Mouse (Mus musculus): Measurements from ENCODE around the gene Ccr7. TPM values are rescaled to one million over a fixed set of nuclear protein-coding genes. Genes with fewer than 3 reads are reported as not detected.

Gene Ccr7
- 15.5 and 19.7 TPM in 2 replicates for polyA plus RNA-seq (2012; rRNA removed)

GRCm38 (mm10) chr11:99154987-99155641 is at the start of gene Ccr7:
TSS of gene Ccr7 (minus strand) at chr11:99155077.
- WGBS = 39% methylated on average over 12 of the region's 12 CpGs
- H3K4me1 ChIP-seq (ENCODE audit: control insufficient read depth, insufficient read depth, low read length) = no peaks in the 10 kb centered on the region
- peak within 1 kb of the TSS; percentile 31 for H3K4me3 ChIP-seq (replicated peaks; ENCODE audit: extremely low read depth, low read depth, low read length)
- TF ChIP-seq CTCF (IDR thresholded peaks at IDR 0.05; ENCODE audit: insufficient read depth, low read length) (no peak), POLR2A (IDR thresholded peaks at IDR 0.05; ENCODE audit: borderline replicate concordance, extremely low read depth, low read depth, low read length) (no peak)
- DNase-seq = no peak

GRCm38 (mm10) chr11:99189154-99189582 is 34.3 kb upstream of the Ccr7 start:
- 19% methylated on average over 14 of the region's 14 CpGs for WGBS
- no peak overlapping the region for H3K4me3 ChIP-seq (replicated peaks; ENCODE audit: extremely low read depth, low read depth, low read length)
- TF ChIP-seq POLR2A (IDR thresholded peaks at IDR 0.05; ENCODE audit: borderline replicate concordance, extremely low read depth, low read depth, low read length) (no peak), CTCF (IDR thresholded peaks at IDR 0.05; ENCODE audit: insufficient read depth, low read length) (peak; percentile 67)
- H3K4me1 ChIP-seq (ENCODE audit: control insufficient read depth, insufficient read depth, low read length) = no peaks in the 10 kb centered on the region
- DNase-seq = peak; percentile 44

- WGBS = 72% methylated on average over 4 of the region's 4 CpGs
These were observed 32.5 kb upstream of the Ccr7 start for GRCm38 (mm10) chr11:99187348-99187747.

GRCm38 (mm10) chr11:99186836-99187235 is 32.0 kb upstream of the Ccr7 start:
- TF ChIP-seq POLR2A (IDR thresholded peaks at IDR 0.05; ENCODE audit: borderline replicate concordance, extremely low read depth, low read depth, low read length) = no peak
- TF ChIP-seq CTCF (IDR thresholded peaks at IDR 0.05; ENCODE audit: insufficient read depth, low read length) = no peak
- 67% methylated on average over 2 of the region's 2 CpGs for WGBS
- DNase-seq = no peak
- H3K4me1 ChIP-seq (ENCODE audit: control insufficient read depth, insufficient read depth, low read length) = no peaks in the 10 kb centered on the region
- no peak overlapping the region for H3K4me3 ChIP-seq (replicated peaks; ENCODE audit: extremely low read depth, low read depth, low read length)

More at GRCm38 (mm10) chr11:99187348-99187747, 32.5 kb upstream of the Ccr7 start:
- H3K4me1 ChIP-seq (ENCODE audit: control insufficient read depth, insufficient read depth, low read length) = no peaks in the 10 kb centered on the region
- DNase-seq = no peak
- no peak overlapping the region for H3K4me3 ChIP-seq (replicated peaks; ENCODE audit: extremely low read depth, low read depth, low read length)
- TF ChIP-seq CTCF (IDR thresholded peaks at IDR 0.05; ENCODE audit: insufficient read depth, low read length) (no peak), POLR2A (IDR thresholded peaks at IDR 0.05; ENCODE audit: borderline replicate concordance, extremely low read depth, low read depth, low read length) (no peak)

GRCm38 (mm10) chr11:99182575-99182974 is 27.7 kb upstream of the Ccr7 start:
- 30% methylated on average over 11 of the region's 11 CpGs for WGBS
- no peak for TF ChIP-seq POLR2A (IDR thresholded peaks at IDR 0.05; ENCODE audit: borderline replicate concordance, extremely low read depth, low read depth, low read length)
- TF ChIP-seq CTCF (IDR thresholded peaks at IDR 0.05; ENCODE audit: insufficient read depth, low read length) = no peak
- no peak for DNase-seq

GRCm38 (mm10) chr11:99180071-99180470 is 25.2 kb upstream of the Ccr7 start:
- no peak for DNase-seq
- WGBS = 82% methylated on average over 5 of the region's 5 CpGs
- Histone ChIP-seq H3K4me3 (replicated peaks; ENCODE audit: extremely low read depth, low read depth, low read length) (no peak overlapping the region), H3K4me1 (ENCODE audit: control insufficient read depth, insufficient read depth, low read length) (no peaks in the 10 kb centered on the region)
- TF ChIP-seq CTCF (IDR thresholded peaks at IDR 0.05; ENCODE audit: insufficient read depth, low read length) = no peak
- TF ChIP-seq POLR2A (IDR thresholded peaks at IDR 0.05; ENCODE audit: borderline replicate concordance, extremely low read depth, low read depth, low read length) = no peak

More at GRCm38 (mm10) chr11:99182575-99182974, 27.7 kb upstream of the Ccr7 start:
- no peak overlapping the region for H3K4me3 ChIP-seq (replicated peaks; ENCODE audit: extremely low read depth, low read depth, low read length)
- H3K4me1 ChIP-seq (ENCODE audit: control insufficient read depth, insufficient read depth, low read length) = no peaks in the 10 kb centered on the region

GRCm38 (mm10) chr11:99177925-99178198 is 23.0 kb upstream of the Ccr7 start:
- H3K4me1 ChIP-seq (ENCODE audit: control insufficient read depth, insufficient read depth, low read length) = no peaks in the 10 kb centered on the region
- WGBS = 54% methylated on average over 3 of the region's 3 CpGs
- no peak for DNase-seq
- H3K4me3 ChIP-seq (replicated peaks; ENCODE audit: extremely low read depth, low read depth, low read length) = no peak overlapping the region
- no peak for TF ChIP-seq CTCF (IDR thresholded peaks at IDR 0.05; ENCODE audit: insufficient read depth, low read length)
- TF ChIP-seq POLR2A (IDR thresholded peaks at IDR 0.05; ENCODE audit: borderline replicate concordance, extremely low read depth, low read depth, low read length) = no peak

- 43% methylated on average over 5 of the region's 5 CpGs for WGBS
- Histone ChIP-seq H3K4me3 (replicated peaks; ENCODE audit: extremely low read depth, low read depth, low read length) (no peak overlapping the region), H3K4me1 (ENCODE audit: control insufficient read depth, insufficient read depth, low read length) (no peaks in the 10 kb centered on the region)
- no peak for DNase-seq
- TF ChIP-seq POLR2A (IDR thresholded peaks at IDR 0.05; ENCODE audit: borderline replicate concordance, extremely low read depth, low read depth, low read length) = no peak
- no peak for TF ChIP-seq CTCF (IDR thresholded peaks at IDR 0.05; ENCODE audit: insufficient read depth, low read length)
These were observed 22.4 kb upstream of the Ccr7 start for GRCm38 (mm10) chr11:99177054-99177924.

- no peak for DNase-seq
- WGBS = 79% methylated on average over 4 of the region's 4 CpGs
- Histone ChIP-seq H3K4me1 (ENCODE audit: control insufficient read depth, insufficient read depth, low read length) (no peaks in the 10 kb centered on the region), H3K4me3 (replicated peaks; ENCODE audit: extremely low read depth, low read depth, low read length) (no peak overlapping the region)
- TF ChIP-seq CTCF (IDR thresholded peaks at IDR 0.05; ENCODE audit: insufficient read depth, low read length) (no peak), POLR2A (IDR thresholded peaks at IDR 0.05; ENCODE audit: borderline replicate concordance, extremely low read depth, low read depth, low read length) (no peak)
These were observed 17.1 kb upstream of the Ccr7 start for GRCm38 (mm10) chr11:99172002-99172401.

All from lung, adult 2 months (tissue).